Mouse (Mus musculus): ENCODE results near the gene Igf2bp1. TPM values are rescaled to one million over a fixed set of nuclear protein-coding genes. Genes with fewer than 3 reads are reported as not detected.

The Igf2bp1 gene
- polyA plus RNA-seq, 1 experiment from 2014 or later: 10.8 TPM

DNA sequence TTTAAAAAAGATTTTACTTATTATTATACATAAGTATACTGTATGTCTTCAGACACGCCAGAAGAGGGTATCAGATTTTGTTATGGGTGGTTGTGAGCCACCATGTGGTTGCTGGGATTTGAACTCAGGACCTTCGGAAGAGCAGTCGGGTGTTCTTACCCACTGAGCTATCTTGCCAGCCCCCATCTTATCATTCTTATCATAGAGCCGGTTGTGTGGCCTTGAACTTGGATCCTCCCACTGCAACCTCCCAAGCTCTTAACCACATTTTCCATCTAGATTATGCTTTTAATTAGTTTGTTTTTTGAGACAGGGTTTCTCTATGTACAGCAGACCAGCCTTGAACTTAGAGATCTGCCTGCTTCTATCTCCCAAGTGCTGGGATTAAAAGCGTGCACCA, 31.8 kb upstream of the Igf2bp1 start:
- H3K4me1 ChIP-seq (ENCODE audit: control insufficient read depth, low read depth, low read length): peaks cover 25% of the 10 kb centered on the region
- ATAC-seq (ENCODE audit: low read depth): no peak
- H3K4me2 ChIP-seq (ENCODE audit: low read depth, low read length): no peak overlapping the region
- no peaks in the 10 kb centered on the region for H3K9me3 ChIP-seq (replicated peaks; ENCODE audit: control insufficient read depth, low read length)
- H3K36me3 ChIP-seq (ENCODE audit: control insufficient read depth, insufficient read depth): peaks cover 6% of the 10 kb centered on the region
- no peak overlapping the region for H3K9ac ChIP-seq (ENCODE audit: low read depth, low read length)
- whole genome bisulfite sequencing (ENCODE audit: insufficient replicate concordance): 61% methylated on average over 5 of the region's 5 CpGs
- H3K27ac ChIP-seq (ENCODE audit: low read length): no peak overlapping the region
- H3K27me3 ChIP-seq (ENCODE audit: control insufficient read depth, insufficient read depth, low read depth, low read length): no peaks in the 10 kb centered on the region
- H3K4me3 ChIP-seq (ENCODE audit: low read depth, low read length): no peak overlapping the region

DNA sequence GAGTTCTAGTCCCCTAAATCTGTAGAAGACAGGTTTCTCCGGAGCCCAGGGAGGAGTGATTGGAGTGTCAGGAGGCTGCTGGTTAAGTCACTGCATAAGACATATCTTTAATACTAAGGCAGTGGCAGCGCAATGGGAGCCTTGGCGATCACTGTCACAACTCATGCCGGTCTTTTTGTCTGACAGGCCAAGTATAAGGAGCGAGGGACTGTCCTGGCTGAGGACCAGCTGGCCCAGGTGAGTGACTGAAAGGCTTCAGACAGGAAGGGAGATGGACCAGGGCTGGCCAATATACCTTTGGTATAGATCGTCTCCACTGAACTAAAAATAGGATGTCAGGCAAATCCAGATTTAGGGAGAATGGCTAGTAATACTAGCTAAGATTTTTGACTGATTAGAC, 29.4 kb upstream of the Igf2bp1 start:
- peak overlapping the region; percentile 95 for H3K4me3 ChIP-seq (ENCODE audit: low read depth, low read length)
- 6% methylated on average over 6 of the region's 6 CpGs for WGBS (ENCODE audit: insufficient replicate concordance)
- ATAC-seq (ENCODE audit: low read depth): peak; percentile 11; the same call in 1 of the 2 replicates
- peak overlapping the region; percentile 65 for H3K27ac ChIP-seq (ENCODE audit: low read length)
- peaks cover 6% of the 10 kb centered on the region for H3K36me3 ChIP-seq (ENCODE audit: control insufficient read depth, insufficient read depth)
- H3K9ac ChIP-seq (ENCODE audit: low read depth, low read length): peak overlapping the region; percentile 87
- no peaks in the 10 kb centered on the region for H3K9me3 ChIP-seq (replicated peaks; ENCODE audit: control insufficient read depth, low read length)
- H3K4me2 ChIP-seq (ENCODE audit: low read depth, low read length): peak overlapping the region; percentile 86
- H3K27me3 ChIP-seq (ENCODE audit: control insufficient read depth, insufficient read depth, low read depth, low read length): no peaks in the 10 kb centered on the region
- peaks cover 25% of the 10 kb centered on the region for H3K4me1 ChIP-seq (ENCODE audit: control insufficient read depth, low read depth, low read length)

DNA sequence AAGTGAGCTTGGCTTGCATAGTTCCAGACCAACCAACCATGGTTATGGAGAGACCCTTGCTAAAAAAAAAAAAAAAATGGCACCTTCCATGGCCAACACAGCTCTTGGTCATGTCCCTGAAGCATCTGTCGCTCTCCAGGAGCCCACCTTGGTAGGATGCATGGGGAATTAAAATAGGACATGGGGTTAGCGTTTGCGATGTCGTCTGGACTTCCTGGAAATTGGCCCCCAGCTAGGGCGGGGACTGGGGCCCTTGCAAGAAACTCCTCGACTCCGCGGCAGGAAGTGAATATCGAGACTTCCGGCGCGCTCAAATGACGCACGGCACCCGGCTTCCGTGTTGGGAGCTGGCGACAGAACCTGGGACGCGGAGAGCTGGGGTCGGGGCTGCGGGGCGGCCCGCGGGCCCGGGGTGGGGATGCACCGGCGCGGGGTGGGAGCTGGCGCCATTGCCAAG, 28.9 kb upstream of the Igf2bp1 start, which contains the start of gene Snf8:
Gene Snf8 (plus strand): TSS at position 290 of the 457 bp plus-strand sequence.
- peak within 1 kb of the TSS; percentile 65 for H3K27ac ChIP-seq (ENCODE audit: low read length)
- peak within 1 kb of the TSS; percentile 95 for H3K4me3 ChIP-seq (ENCODE audit: low read depth, low read length)
- H3K4me2 ChIP-seq (ENCODE audit: low read depth, low read length): peak within 1 kb of the TSS; percentile 86
- no peaks in the 10 kb centered on the region for H3K27me3 ChIP-seq (ENCODE audit: control insufficient read depth, insufficient read depth, low read depth, low read length)
- H3K36me3 ChIP-seq (ENCODE audit: control insufficient read depth, insufficient read depth): peaks cover 6% of the 10 kb centered on the region
- peak; percentile 82 for ATAC-seq (ENCODE audit: low read depth)
- WGBS (ENCODE audit: insufficient replicate concordance): under 1% methylated on average over 29 of the region's 29 CpGs
- H3K4me1 ChIP-seq (ENCODE audit: control insufficient read depth, low read depth, low read length): peaks cover 25% of the 10 kb centered on the region
- no peaks in the 10 kb centered on the region for H3K9me3 ChIP-seq (replicated peaks; ENCODE audit: control insufficient read depth, low read length)
- H3K9ac ChIP-seq (ENCODE audit: low read depth, low read length): peak within 1 kb of the TSS; percentile 87

DNA sequence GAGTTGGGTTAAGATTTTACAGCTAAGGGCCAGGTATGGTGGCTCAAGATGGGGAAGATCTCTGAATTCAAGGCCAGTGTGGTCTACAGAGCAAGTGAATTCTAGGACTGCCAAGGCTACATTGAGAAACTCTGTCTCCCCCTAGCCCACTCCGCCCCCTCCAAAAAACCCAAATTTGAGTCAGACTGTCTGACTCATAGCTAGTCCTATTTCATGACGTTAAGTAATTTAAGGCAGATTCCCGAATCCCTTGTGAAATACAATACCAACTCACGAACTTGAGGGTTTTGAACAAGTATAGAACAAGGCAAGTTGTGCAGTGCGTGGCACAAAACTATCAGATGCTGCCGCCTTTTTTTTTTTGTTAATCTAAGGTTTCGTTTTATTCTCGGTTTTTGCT, 28.4 kb upstream of the Igf2bp1 start:
- Histone ChIP-seq H3K4me2 (ENCODE audit: low read depth, low read length) (peak overlapping the region; percentile 86), H3K27me3 (ENCODE audit: control insufficient read depth, insufficient read depth, low read depth, low read length) (no peaks in the 10 kb centered on the region), H3K9ac (ENCODE audit: low read depth, low read length) (peak overlapping the region; percentile 87), H3K9me3 (replicated peaks; ENCODE audit: control insufficient read depth, low read length) (no peaks in the 10 kb centered on the region), H3K4me1 (ENCODE audit: control insufficient read depth, low read depth, low read length) (peaks cover 25% of the 10 kb centered on the region), H3K27ac (ENCODE audit: low read length) (peak overlapping the region; percentile 65; the same call in 1 of the 2 replicates), H3K4me3 (ENCODE audit: low read depth, low read length) (peak overlapping the region; percentile 95), H3K36me3 (ENCODE audit: control insufficient read depth, insufficient read depth) (peaks cover 2% of the 10 kb centered on the region)
- WGBS (ENCODE audit: insufficient replicate concordance): 44% methylated on average over 8 of the region's 8 CpGs
- ATAC-seq (ENCODE audit: low read depth): 0 out of 2 replicates have a peak, but pooled peaks have one; percentile 5

DNA sequence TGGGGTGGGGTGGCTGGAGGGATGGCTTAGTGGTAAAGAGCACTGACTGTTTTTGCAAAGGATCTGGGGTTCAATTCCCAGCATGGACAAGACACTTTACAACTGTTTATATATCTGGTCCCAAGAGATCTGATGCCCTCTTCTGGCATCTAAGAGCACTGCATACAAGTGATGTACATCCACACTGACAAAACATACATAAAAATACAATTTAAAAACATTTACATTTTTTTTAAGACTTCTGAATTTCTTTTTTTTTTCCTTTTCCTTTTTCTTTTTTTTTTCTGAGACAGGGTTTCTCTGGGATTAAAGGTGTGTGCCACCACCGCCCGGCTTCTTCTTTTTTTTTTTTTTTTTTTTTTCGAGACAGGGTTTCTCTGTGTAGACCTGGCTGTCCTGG, 27.5 kb upstream of the Igf2bp1 start:
- H3K9ac ChIP-seq (ENCODE audit: low read depth, low read length): no peak overlapping the region
- H3K27me3 ChIP-seq (ENCODE audit: control insufficient read depth, insufficient read depth, low read depth, low read length): no peaks in the 10 kb centered on the region
- no peak overlapping the region for H3K4me2 ChIP-seq (ENCODE audit: low read depth, low read length)
- ATAC-seq (ENCODE audit: low read depth): no peak
- H3K4me1 ChIP-seq (ENCODE audit: control insufficient read depth, low read depth, low read length): peaks cover 21% of the 10 kb centered on the region
- no peaks in the 10 kb centered on the region; the same call in 1 of the 2 replicates for H3K36me3 ChIP-seq (ENCODE audit: control insufficient read depth, insufficient read depth)
- no peak overlapping the region for H3K27ac ChIP-seq (ENCODE audit: low read length)
- H3K4me3 ChIP-seq (ENCODE audit: low read depth, low read length): no peak overlapping the region
- 97% methylated on average over 3 of the region's 3 CpGs for WGBS (ENCODE audit: insufficient replicate concordance)
- no peaks in the 10 kb centered on the region for H3K9me3 ChIP-seq (replicated peaks; ENCODE audit: control insufficient read depth, low read length)

DNA sequence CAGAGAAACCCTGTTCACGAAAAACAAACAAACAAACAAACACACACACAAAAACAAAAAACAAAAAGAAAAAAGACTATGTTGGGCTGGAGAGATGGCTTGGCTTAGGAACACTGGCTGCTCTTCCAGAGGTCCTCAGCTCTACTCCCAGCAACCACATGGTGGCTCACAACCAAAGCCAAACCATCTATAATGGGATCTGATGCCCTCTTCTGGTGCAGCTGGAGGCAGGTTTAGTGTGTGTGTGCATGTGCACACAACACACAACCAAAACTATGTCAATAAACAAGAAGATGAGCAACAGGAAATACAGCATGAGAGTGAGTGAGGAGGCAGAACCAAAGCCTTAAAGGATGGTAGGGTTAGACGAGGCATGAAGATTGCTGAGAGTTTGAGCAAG, 26.0 kb upstream of the Igf2bp1 start:
- no peak for ATAC-seq (ENCODE audit: low read depth)
- WGBS (ENCODE audit: insufficient replicate concordance): 58% methylated on average over 2 of the region's 2 CpGs
- peaks cover 15% of the 10 kb centered on the region for H3K4me1 ChIP-seq (ENCODE audit: control insufficient read depth, low read depth, low read length)
- no peak overlapping the region for H3K27ac ChIP-seq (ENCODE audit: low read length)
- H3K27me3 ChIP-seq (ENCODE audit: control insufficient read depth, insufficient read depth, low read depth, low read length): no peaks in the 10 kb centered on the region
- H3K4me3 ChIP-seq (ENCODE audit: low read depth, low read length): no peak overlapping the region
- no peaks in the 10 kb centered on the region; the same call in 1 of the 2 replicates for H3K36me3 ChIP-seq (ENCODE audit: control insufficient read depth, insufficient read depth)
- no peak overlapping the region for H3K9ac ChIP-seq (ENCODE audit: low read depth, low read length)
- H3K4me2 ChIP-seq (ENCODE audit: low read depth, low read length): no peak overlapping the region
- no peaks in the 10 kb centered on the region for H3K9me3 ChIP-seq (replicated peaks; ENCODE audit: control insufficient read depth, low read length)

DNA sequence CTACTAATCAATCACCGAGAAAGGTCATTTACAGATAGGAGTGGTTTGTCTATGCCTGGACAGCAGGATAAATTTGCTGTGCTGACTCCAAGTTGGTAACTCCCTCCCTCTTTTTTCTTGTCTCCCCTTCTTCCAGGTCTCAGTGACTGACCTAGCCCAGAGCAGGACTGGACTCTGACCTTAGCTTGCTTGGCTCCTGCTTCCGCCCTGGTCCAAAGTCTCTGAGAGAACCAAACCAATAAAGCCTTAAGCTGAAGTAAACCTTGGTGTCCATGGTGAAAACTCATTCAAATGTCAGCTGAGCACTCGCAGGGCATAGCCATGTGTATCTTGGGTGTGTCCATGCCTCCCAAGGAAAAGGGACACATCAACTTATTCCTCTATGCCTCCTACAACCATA, 24.8 kb upstream of the Igf2bp1 start:
- H3K27ac ChIP-seq (ENCODE audit: low read length): no peak overlapping the region
- H3K27me3 ChIP-seq (ENCODE audit: control insufficient read depth, insufficient read depth, low read depth, low read length): no peaks in the 10 kb centered on the region
- no peak overlapping the region for H3K4me3 ChIP-seq (ENCODE audit: low read depth, low read length)
- H3K9ac ChIP-seq (ENCODE audit: low read depth, low read length): no peak overlapping the region
- H3K9me3 ChIP-seq (replicated peaks; ENCODE audit: control insufficient read depth, low read length): no peaks in the 10 kb centered on the region
- ATAC-seq (ENCODE audit: low read depth): no peak
- WGBS (ENCODE audit: insufficient replicate concordance): 71% methylated on average over 3 of the region's 3 CpGs
- H3K4me1 ChIP-seq (ENCODE audit: control insufficient read depth, low read depth, low read length): peaks cover 12% of the 10 kb centered on the region
- H3K36me3 ChIP-seq (ENCODE audit: control insufficient read depth, insufficient read depth): no peaks in the 10 kb centered on the region
- no peak overlapping the region for H3K4me2 ChIP-seq (ENCODE audit: low read depth, low read length)

DNA sequence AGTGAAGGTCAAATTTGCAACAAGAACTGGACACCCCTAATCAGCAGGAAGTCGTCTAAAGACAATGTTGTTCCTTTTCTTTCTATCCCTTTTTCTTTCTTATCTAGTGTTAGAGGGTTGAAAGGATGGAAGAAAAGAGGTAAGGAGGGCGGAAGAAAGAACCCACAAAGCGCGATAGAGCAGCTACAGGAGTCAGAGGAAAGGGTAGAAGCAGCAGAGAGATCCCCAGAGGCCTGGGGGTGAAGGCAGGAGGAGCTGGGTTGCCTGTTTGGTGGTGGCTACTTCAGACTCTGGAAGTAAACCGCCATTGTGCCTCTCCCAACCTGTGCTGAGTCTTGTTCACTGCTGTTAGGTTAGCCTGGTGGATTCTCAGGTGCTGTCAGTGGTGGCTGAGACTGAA, 22.4 kb upstream of the Igf2bp1 start:
- H3K36me3 ChIP-seq (ENCODE audit: control insufficient read depth, insufficient read depth): no peaks in the 10 kb centered on the region
- H3K4me1 ChIP-seq (ENCODE audit: control insufficient read depth, low read depth, low read length): no peaks in the 10 kb centered on the region
- H3K4me3 ChIP-seq (ENCODE audit: low read depth, low read length): no peak overlapping the region
- WGBS (ENCODE audit: insufficient replicate concordance): 27% methylated on average over 5 of the region's 5 CpGs
- ATAC-seq (ENCODE audit: low read depth): no peak
- H3K27me3 ChIP-seq (ENCODE audit: control insufficient read depth, insufficient read depth, low read depth, low read length): no peaks in the 10 kb centered on the region
- no peak overlapping the region for H3K9ac ChIP-seq (ENCODE audit: low read depth, low read length)
- H3K27ac ChIP-seq (ENCODE audit: low read length): no peak overlapping the region
- no peaks in the 10 kb centered on the region for H3K9me3 ChIP-seq (replicated peaks; ENCODE audit: control insufficient read depth, low read length)
- no peak overlapping the region for H3K4me2 ChIP-seq (ENCODE audit: low read depth, low read length)

DNA sequence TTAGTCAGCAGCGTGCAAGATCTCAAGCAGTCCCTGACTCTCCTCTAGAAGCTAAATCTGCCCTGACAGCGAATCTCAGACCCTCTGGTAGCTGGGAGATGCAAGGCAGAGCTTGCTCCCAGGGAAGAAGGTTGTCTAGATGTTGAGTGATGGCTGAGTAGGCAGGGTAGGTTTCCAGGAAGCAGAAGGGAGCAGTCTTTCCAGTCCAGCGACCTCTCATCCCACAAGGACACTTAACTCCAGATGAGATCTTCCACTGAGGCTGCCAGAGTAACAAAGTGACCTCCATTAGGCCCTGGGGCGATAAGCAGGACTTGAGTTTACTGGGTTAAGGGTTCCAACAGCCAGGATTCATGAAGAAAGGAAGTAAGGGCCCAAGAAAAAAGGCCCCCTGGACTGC, 14.9 kb upstream of the Igf2bp1 start:
- H3K4me1 ChIP-seq (ENCODE audit: control insufficient read depth, low read depth, low read length): no peaks in the 10 kb centered on the region
- H3K4me3 ChIP-seq (ENCODE audit: low read depth, low read length): no peak overlapping the region
- no peak overlapping the region for H3K9ac ChIP-seq (ENCODE audit: low read depth, low read length)
- H3K27me3 ChIP-seq (ENCODE audit: control insufficient read depth, insufficient read depth, low read depth, low read length): no peaks in the 10 kb centered on the region
- H3K4me2 ChIP-seq (ENCODE audit: low read depth, low read length): no peak overlapping the region
- no peak for ATAC-seq (ENCODE audit: low read depth)
- no peak overlapping the region for H3K27ac ChIP-seq (ENCODE audit: low read length)
- 53% methylated on average over 4 of the region's 4 CpGs for WGBS (ENCODE audit: insufficient replicate concordance)
- H3K9me3 ChIP-seq (replicated peaks; ENCODE audit: control insufficient read depth, low read length): no peaks in the 10 kb centered on the region
- no peaks in the 10 kb centered on the region for H3K36me3 ChIP-seq (ENCODE audit: control insufficient read depth, insufficient read depth)

All from liver, embryonic 16.5 days (tissue).